Mouse (Mus musculus) limb, embryonic 15.5 days (tissue): ENCODE data around the gene Fam135a. TPM values are rescaled to one million over a fixed set of nuclear protein-coding genes. Genes with fewer than 3 reads are reported as not detected.
"Not testable (repeated sequence)": the region's sequence is repeated elsewhere in the genome, so short reads cannot be mapped to it uniquely, and the experiment has no call there.

Experiments
- ATAC-seq: fragments of 200-750 bp; cut with Nextera tagmentation; 2 replicates; pipeline ENCODE4 v1.8.0; 2017; ENCODE audit warnings: low read depth, moderate TSS enrichment; ENCODE audit not compliant: insufficient number of reproducible peaks, low FRiP score, low TSS enrichment
- H3K27ac ChIP-seq: fragments of 300-500 bp; sonication (generic); 2 replicates; pipeline ENCODE4 v1.5.1; 2015; ENCODE audit warnings: moderate library complexity, mild to moderate bottlenecking, inconsistent platforms
- H3K27me3 ChIP-seq: fragments of 300-500 bp; sonication (generic); 2 replicates; pipeline ENCODE4 v1.6.1; 2015; ENCODE audit warnings: inconsistent platforms
- H3K36me3 ChIP-seq: fragments of 300-500 bp; sonication (generic); 2 replicates; pipeline ENCODE4 v1.6.1; 2015; ENCODE audit warnings: inconsistent platforms
- H3K4me1 ChIP-seq: fragments of 300-500 bp; sonication (generic); 2 replicates; pipeline ENCODE4 v1.6.1; 2015; ENCODE audit warnings: inconsistent platforms
- H3K4me2 ChIP-seq: fragments of 300-500 bp; sonication (generic); 2 replicates; pipeline ENCODE4 v1.6.1; 2015; ENCODE audit warnings: mild to moderate bottlenecking, inconsistent platforms
- H3K4me3 ChIP-seq: fragments of 300-500 bp; sonication (generic); 2 replicates; pipeline ENCODE4 v1.5.1; 2015; ENCODE audit warnings: mild to moderate bottlenecking, inconsistent platforms
- H3K9ac ChIP-seq: fragments of 300-500 bp; sonication (generic); 2 replicates; pipeline ENCODE4 v1.6.1; 2015; ENCODE audit warnings: inconsistent platforms
- H3K9me3 ChIP-seq: fragments of 300-500 bp; sonication (generic); 2 replicates; pipeline ENCODE4 v1.6.1; 2016; ENCODE audit warnings: inconsistent platforms
- WGBS: fragments of 180-500 bp; shearing (Covaris S2); methylation state at CpG from one replicate; pipeline ENCODE4 v1.1.7; 2015; 5-methylcytosine and 5-hydroxymethylcytosine counted together
- polyA plus RNA-seq: library from polyadenylated mRNA; unstranded; fragments of >200 nt; fragmentation: Nextera tagmentation; extraction: Ambion mirVana; gene quantifications from 2 replicates; pipeline ENCODE4 v1.2.1, GENCODE M21; 2015

Gene Fam135a
- polyA plus RNA-seq, 1 experiment from 2014 or later: 34.4 TPM

GRCm38 (mm10) chr1:23998120-23998810 is 101.9 kb downstream of the Fam135a start:
- peaks cover 41% of the 10 kb centered on the region for H3K36me3 ChIP-seq
- 94% methylated on average over 7 of the region's 7 CpGs for WGBS

DNA sequence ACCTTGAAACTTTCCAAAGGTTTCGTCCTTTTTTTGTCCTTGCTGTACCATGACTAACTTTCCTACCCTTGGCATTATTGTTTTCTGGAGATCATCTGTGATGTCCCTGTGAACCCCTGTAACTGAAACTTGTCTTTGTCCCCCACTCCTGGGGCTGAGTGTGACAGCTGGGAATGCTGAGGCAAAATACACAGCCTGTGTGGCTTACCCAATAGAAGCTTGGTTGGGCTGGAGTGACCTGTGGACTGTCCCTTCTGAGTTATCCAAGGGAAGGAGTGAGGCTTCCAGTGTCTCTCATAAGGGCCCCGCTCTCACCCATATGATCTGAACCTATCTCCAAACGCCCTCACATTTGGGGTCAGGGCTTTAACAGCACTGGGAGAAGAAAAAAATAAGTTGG is 102.6 kb downstream of the Fam135a start:
- Histone ChIP-seq H3K4me1 (no peaks in the 10 kb centered on the region), H3K4me2 (no peak overlapping the region), H3K4me3 (no peak overlapping the region), H3K27me3 (no peaks in the 10 kb centered on the region), H3K27ac (no peak overlapping the region), H3K36me3 (peaks cover 36% of the 10 kb centered on the region), H3K9ac (no peak overlapping the region), H3K9me3 (no peaks in the 10 kb centered on the region)
- no peak for ATAC-seq
- 88% methylated on average over 3 of the region's 3 CpGs for WGBS

More at GRCm38 (mm10) chr1:23998120-23998810, 101.9 kb downstream of the Fam135a start:
- Histone ChIP-seq H3K27me3 (no peaks in the 10 kb centered on the region), H3K27ac (no peak overlapping the region), H3K9me3 (no peaks in the 10 kb centered on the region), H3K9ac (no peak overlapping the region), H3K4me3 (no peak overlapping the region), H3K4me2 (no peak overlapping the region), H3K4me1 (no peaks in the 10 kb centered on the region)
- ATAC-seq: no peak

DNA sequence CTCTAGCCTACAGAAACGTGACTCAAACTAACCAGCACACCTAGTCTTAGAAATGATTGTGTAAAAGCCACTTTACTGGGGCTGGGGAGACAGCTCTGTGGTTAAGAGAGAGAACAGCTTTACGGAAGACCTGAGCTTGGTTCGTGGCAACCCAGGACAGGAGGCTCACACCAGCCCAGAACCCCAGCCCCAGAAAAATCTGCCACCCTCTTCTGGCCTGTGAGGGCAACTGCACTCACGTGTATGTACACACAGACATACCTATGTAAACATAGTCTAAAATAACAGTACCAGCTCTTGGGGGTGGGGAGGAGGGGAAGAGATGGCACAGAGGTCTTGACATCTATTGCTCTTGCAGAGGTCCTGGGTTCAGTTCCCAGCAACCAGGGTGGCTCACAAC is 104.7 kb downstream of the Fam135a start:
- H3K36me3 ChIP-seq: peaks cover 24% of the 10 kb centered on the region
- no peaks in the 10 kb centered on the region for H3K4me1 ChIP-seq
- ATAC-seq: no peak
- 96% methylated on average over 4 of the region's 4 CpGs for WGBS
- no peaks in the 10 kb centered on the region for H3K27me3 ChIP-seq
- no peak overlapping the region for H3K9ac ChIP-seq
- H3K4me2 ChIP-seq: no peak overlapping the region
- H3K27ac ChIP-seq: no peak overlapping the region
- H3K4me3 ChIP-seq: no peak overlapping the region
- no peaks in the 10 kb centered on the region for H3K9me3 ChIP-seq

DNA sequence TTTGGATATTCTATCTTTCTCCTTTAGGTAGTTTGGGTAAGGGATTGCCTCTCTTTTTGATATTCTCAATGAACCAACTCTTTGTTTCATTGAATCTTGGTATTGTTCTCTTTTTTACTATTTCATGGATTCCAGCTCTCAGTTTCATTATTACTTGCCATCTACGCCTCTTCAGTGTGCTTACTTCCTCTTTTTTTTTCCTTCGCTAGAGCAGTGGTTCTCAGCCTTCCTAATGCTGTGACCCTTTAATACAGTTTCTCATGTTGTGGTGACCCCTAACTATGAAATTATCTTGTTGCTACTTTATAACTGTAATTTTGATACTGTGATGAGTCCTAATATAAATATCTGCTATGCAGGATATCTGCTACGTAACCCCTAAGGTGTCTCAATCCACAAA is 117.0 kb downstream of the Fam135a start:
- Histone ChIP-seq H3K36me3 (no peaks in the 10 kb centered on the region), H3K4me3 (no peak overlapping the region), H3K4me2 (no peak overlapping the region), H3K27me3 (no peaks in the 10 kb centered on the region), H3K27ac (no peak overlapping the region), H3K4me1 (no peaks in the 10 kb centered on the region), H3K9ac (no peak overlapping the region), H3K9me3 (no peaks in the 10 kb centered on the region)
- WGBS: 88% methylated on average over 3 of the region's 3 CpGs
- ATAC-seq: no peak

DNA sequence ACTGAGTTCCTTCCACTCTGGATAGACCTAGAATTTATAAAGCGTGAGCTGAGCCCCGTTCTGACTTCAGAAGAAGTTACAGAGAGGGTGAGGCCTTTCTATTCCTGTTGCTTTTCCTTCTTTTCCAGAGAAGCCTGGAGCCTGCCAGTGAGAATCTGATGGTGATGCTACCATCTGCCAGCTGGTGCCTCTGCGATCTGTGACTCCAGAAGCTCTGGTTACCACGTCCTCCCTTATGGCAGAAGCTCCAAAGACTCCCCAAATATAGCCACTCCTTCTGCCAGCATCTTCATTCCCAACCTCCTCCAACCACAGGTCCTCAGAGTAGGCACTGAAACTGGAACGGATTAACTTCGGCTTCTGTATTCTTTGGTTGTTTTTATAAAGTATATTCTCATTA is 121.9 kb downstream of the Fam135a start:
- Histone ChIP-seq H3K36me3 (no peaks in the 10 kb centered on the region), H3K4me1 (no peaks in the 10 kb centered on the region), H3K9ac (no peak overlapping the region), H3K4me3 (no peak overlapping the region), H3K27ac (no peak overlapping the region), H3K4me2 (no peak overlapping the region), H3K27me3 (no peaks in the 10 kb centered on the region), H3K9me3 (no peaks in the 10 kb centered on the region)
- WGBS: 80% methylated on average over 6 of the region's 6 CpGs
- ATAC-seq: no peak

GRCm38 (mm10) chr1:23971159-23971558 is 129.0 kb downstream of the Fam135a start:
- not testable (repeated sequence) for H3K4me2 ChIP-seq, H3K4me3 ChIP-seq, H3K9me3 ChIP-seq, H3K36me3 ChIP-seq, ATAC-seq, H3K9ac ChIP-seq, H3K27ac ChIP-seq, H3K27me3 ChIP-seq, H3K4me1 ChIP-seq
- WGBS: 90% methylated on average over 3 of the region's 4 CpGs

DNA sequence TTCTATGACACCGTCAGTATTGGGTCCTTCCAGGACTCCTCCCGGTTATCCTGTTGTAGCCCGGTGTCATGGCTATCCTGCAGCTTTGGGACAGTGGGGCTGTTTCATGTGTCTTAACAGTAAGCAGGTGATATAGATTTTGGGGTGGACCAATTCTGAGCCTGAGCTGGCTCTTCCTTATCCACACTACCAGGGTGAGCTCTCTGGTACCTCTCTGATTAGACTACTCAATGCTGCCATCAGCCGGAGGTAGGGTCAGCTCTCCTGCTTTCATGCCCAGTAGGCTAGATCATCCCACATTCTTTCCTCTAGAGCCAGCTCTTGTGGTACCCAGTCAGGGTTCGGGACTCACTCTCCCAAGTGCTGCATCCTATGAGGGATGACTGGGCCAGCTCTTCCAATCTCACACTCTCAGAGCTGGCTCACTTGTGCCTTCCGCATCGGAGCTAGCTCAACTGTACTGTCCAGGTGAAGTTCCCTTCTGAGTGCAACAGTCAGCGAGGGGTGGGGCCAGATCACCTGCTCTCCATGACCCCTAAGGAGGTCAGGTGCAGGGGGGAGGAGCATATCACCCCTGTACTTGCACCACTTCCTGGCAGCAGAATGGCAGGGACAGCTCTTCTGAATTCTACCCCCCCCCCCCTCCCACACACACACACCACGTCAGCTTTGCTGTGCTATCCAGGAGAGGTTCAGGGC is 132.0 kb downstream of the Fam135a start:
- Histone ChIP-seq H3K4me2 (no peak overlapping the region), H3K9me3 (no peaks in the 10 kb centered on the region), H3K36me3 (no peaks in the 10 kb centered on the region), H3K4me3 (no peak overlapping the region), H3K4me1 (no peaks in the 10 kb centered on the region), H3K27me3 (no peaks in the 10 kb centered on the region), H3K27ac (no peak overlapping the region), H3K9ac (no peak overlapping the region)
- WGBS: 82% methylated on average over 9 of the region's 9 CpGs
- no peak for ATAC-seq

GRCm38 (mm10) chr1:23966226-23966625 is 133.9 kb downstream of the Fam135a start:
- no peak overlapping the region for H3K27ac ChIP-seq
- H3K9me3 ChIP-seq: no peaks in the 10 kb centered on the region
- H3K9ac ChIP-seq: no peak overlapping the region
- WGBS: 24% methylated on average over 1 of the region's 1 CpGs
- no peak overlapping the region for H3K4me3 ChIP-seq
- no peaks in the 10 kb centered on the region for H3K36me3 ChIP-seq
- no peaks in the 10 kb centered on the region for H3K27me3 ChIP-seq
- ATAC-seq: no peak
- no peaks in the 10 kb centered on the region for H3K4me1 ChIP-seq
- no peak overlapping the region for H3K4me2 ChIP-seq

Other genes starting within 250 kb of the Fam135a start
- gene Smap1, start 178.0 kb downstream of the Fam135a start, polyA plus RNA-seq: 44.7 and 50.1 TPM in 2 replicates
- gene Sdhaf4, start 94.7 kb downstream of the Fam135a start, polyA plus RNA-seq: 69.2 and 73.7 TPM in 2 replicates
- gene Col9a1, start 77.3 kb upstream of the Fam135a start, polyA plus RNA-seq: 170 and 178 TPM in 2 replicates